Mouse (Mus musculus): ENCODE measurements around the gene Zdhhc13. TPM values are rescaled to one million over a fixed set of nuclear protein-coding genes. Genes with fewer than 3 reads are reported as not detected.

Gene Zdhhc13
- polyA plus RNA-seq, 1 experiment, result 11.2 TPM

- WGBS, result 100% methylated on average over 1 of the region's 1 CpGs
- no peak for TF ChIP-seq POLR2A (IDR thresholded peaks at IDR 0.05; ENCODE audit: borderline replicate concordance, extremely low read depth, low read depth, low read length)
- no peak for TF ChIP-seq CTCF (IDR thresholded peaks at IDR 0.05; ENCODE audit: insufficient read depth, low read length)
- H3K4me1 ChIP-seq (ENCODE audit: control insufficient read depth, insufficient read depth, low read length), result no peaks in the 10 kb centered on the region
- H3K4me3 ChIP-seq (replicated peaks; ENCODE audit: extremely low read depth, low read depth, low read length), result no peak overlapping the region
- no peak for DNase-seq
Measured at GRCm38 (mm10) chr7:48813594-48813993, 24.8 kb downstream of the Zdhhc13 start.

DNA sequence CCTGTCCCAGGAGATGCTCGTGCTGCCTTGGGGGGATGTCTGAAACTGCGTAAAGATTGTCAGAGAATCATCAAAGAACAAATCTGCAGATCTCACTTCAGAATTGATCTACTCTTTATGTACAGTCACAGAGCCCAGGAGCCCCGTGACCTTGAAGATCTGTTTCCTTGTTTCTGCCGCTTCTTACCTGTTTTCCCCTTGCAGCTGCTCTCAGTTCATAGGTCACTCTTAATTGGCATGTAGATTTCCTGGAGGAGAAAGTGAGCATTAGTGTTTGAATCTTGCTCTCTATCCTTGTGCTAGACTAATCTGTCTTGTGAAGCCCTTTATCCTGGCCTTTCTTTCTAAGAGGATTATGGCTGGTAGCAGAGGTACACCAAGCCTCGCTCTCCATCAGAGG, 32.9 kb downstream of the Zdhhc13 start:
- WGBS, result 96% methylated on average over 5 of the region's 5 CpGs
- H3K4me3 ChIP-seq (replicated peaks; ENCODE audit: extremely low read depth, low read depth, low read length), result no peak overlapping the region
- no peaks in the 10 kb centered on the region for H3K4me1 ChIP-seq (ENCODE audit: control insufficient read depth, insufficient read depth, low read length)
- TF ChIP-seq CTCF (IDR thresholded peaks at IDR 0.05; ENCODE audit: insufficient read depth, low read length) (no peak), POLR2A (IDR thresholded peaks at IDR 0.05; ENCODE audit: borderline replicate concordance, extremely low read depth, low read depth, low read length) (no peak)
- DNase-seq, result no peak

DNA sequence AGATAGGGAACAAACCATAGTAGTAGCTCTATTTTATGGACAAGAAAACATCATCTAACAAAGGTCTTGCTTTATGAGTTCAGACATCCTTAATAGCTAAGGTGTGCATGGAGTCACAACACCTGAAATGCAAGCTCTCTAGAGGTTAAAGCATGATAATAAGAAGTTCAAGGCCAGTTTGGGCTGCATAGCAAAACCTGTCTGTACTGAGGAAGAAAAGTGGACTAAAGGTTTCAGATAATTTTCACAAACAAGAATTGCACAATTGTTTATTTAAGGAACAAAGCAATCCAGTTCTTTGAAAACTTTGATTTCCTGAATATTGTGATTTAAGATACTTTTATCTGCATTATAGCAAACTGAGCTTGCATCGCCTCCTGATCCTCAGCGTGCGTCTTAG, 34.8 kb downstream of the Zdhhc13 start:
- 89% methylated on average over 3 of the region's 3 CpGs for WGBS
- no peak for TF ChIP-seq CTCF (IDR thresholded peaks at IDR 0.05; ENCODE audit: insufficient read depth, low read length)
- Histone ChIP-seq H3K4me3 (replicated peaks; ENCODE audit: extremely low read depth, low read depth, low read length) (no peak overlapping the region), H3K4me1 (ENCODE audit: control insufficient read depth, insufficient read depth, low read length) (no peaks in the 10 kb centered on the region)
- DNase-seq, result no peak

GRCm38 (mm10) chr7:48824671-48825070, 35.9 kb downstream of the Zdhhc13 start:
- Histone ChIP-seq H3K4me1 (ENCODE audit: control insufficient read depth, insufficient read depth, low read length) (no peaks in the 10 kb centered on the region), H3K4me3 (replicated peaks; ENCODE audit: extremely low read depth, low read depth, low read length) (no peak overlapping the region)
- WGBS, result 60% methylated on average over 1 of the region's 1 CpGs
- TF ChIP-seq POLR2A (IDR thresholded peaks at IDR 0.05; ENCODE audit: borderline replicate concordance, extremely low read depth, low read depth, low read length) (no peak), CTCF (IDR thresholded peaks at IDR 0.05; ENCODE audit: insufficient read depth, low read length) (no peak)
- no peak for DNase-seq

DNA sequence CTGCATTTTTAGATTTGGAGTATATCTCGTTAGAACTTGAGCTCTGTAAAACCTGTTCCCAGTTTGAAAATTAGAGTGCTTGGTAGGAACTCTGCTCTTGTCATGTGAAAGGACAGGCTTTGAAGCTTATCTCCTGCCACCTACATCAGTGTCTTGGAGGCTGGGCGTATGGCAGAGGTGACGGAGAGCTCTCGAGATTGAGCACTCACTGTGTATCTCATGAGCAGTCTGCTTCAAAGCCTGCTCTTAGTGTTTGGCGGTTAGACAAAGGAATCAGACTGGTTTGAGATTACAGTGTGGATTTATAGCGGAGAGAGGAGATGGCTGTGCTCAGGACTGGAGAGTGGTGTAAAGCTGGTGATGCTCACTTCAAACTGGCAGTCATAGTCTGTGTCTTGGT, 36.4 kb downstream of the Zdhhc13 start:
- WGBS, result 82% methylated on average over 6 of the region's 6 CpGs
- no peak overlapping the region for H3K4me3 ChIP-seq (replicated peaks; ENCODE audit: extremely low read depth, low read depth, low read length)
- DNase-seq, result no peak
- no peaks in the 10 kb centered on the region for H3K4me1 ChIP-seq (ENCODE audit: control insufficient read depth, insufficient read depth, low read length)
- TF ChIP-seq CTCF (IDR thresholded peaks at IDR 0.05; ENCODE audit: insufficient read depth, low read length) (no peak), POLR2A (IDR thresholded peaks at IDR 0.05; ENCODE audit: borderline replicate concordance, extremely low read depth, low read depth, low read length) (no peak)

- DNase-seq, result no peak
- Histone ChIP-seq H3K4me1 (ENCODE audit: control insufficient read depth, insufficient read depth, low read length) (no peaks in the 10 kb centered on the region), H3K4me3 (replicated peaks; ENCODE audit: extremely low read depth, low read depth, low read length) (no peak overlapping the region)
- WGBS, result 74% methylated on average over 5 of the region's 5 CpGs
- TF ChIP-seq POLR2A (IDR thresholded peaks at IDR 0.05; ENCODE audit: borderline replicate concordance, extremely low read depth, low read depth, low read length), result no peak
- no peak for TF ChIP-seq CTCF (IDR thresholded peaks at IDR 0.05; ENCODE audit: insufficient read depth, low read length)
Measured at GRCm38 (mm10) chr7:48829177-48829910, 40.5 kb downstream of the Zdhhc13 start.

GRCm38 (mm10) chr7:48830395-48830794, 41.6 kb downstream of the Zdhhc13 start:
- TF ChIP-seq POLR2A (IDR thresholded peaks at IDR 0.05; ENCODE audit: borderline replicate concordance, extremely low read depth, low read depth, low read length) (no peak), CTCF (IDR thresholded peaks at IDR 0.05; ENCODE audit: insufficient read depth, low read length) (no peak)
- DNase-seq, result no peak
- 28% methylated on average over 2 of the region's 2 CpGs for WGBS
- Histone ChIP-seq H3K4me1 (ENCODE audit: control insufficient read depth, insufficient read depth, low read length) (no peaks in the 10 kb centered on the region), H3K4me3 (replicated peaks; ENCODE audit: extremely low read depth, low read depth, low read length) (no peak overlapping the region)

- WGBS, result 63% methylated on average over 1 of the region's 1 CpGs
- TF ChIP-seq CTCF (IDR thresholded peaks at IDR 0.05; ENCODE audit: insufficient read depth, low read length), result no peak
- TF ChIP-seq POLR2A (IDR thresholded peaks at IDR 0.05; ENCODE audit: borderline replicate concordance, extremely low read depth, low read depth, low read length), result no peak
- Histone ChIP-seq H3K4me1 (ENCODE audit: control insufficient read depth, insufficient read depth, low read length) (no peaks in the 10 kb centered on the region), H3K4me3 (replicated peaks; ENCODE audit: extremely low read depth, low read depth, low read length) (no peak overlapping the region)
- no peak for DNase-seq
Measured at GRCm38 (mm10) chr7:48832735-48833134, 43.9 kb downstream of the Zdhhc13 start.

GRCm38 (mm10) chr7:48834371-48834970, 45.7 kb downstream of the Zdhhc13 start:
- TF ChIP-seq POLR2A (IDR thresholded peaks at IDR 0.05; ENCODE audit: borderline replicate concordance, extremely low read depth, low read depth, low read length) (no peak), CTCF (IDR thresholded peaks at IDR 0.05; ENCODE audit: insufficient read depth, low read length) (no peak)
- no peak for DNase-seq
- 56% methylated on average over 4 of the region's 4 CpGs for WGBS

GRCm38 (mm10) chr7:48834989-48835626, 46.3 kb downstream of the Zdhhc13 start:
- no peak for TF ChIP-seq POLR2A (IDR thresholded peaks at IDR 0.05; ENCODE audit: borderline replicate concordance, extremely low read depth, low read depth, low read length)
- no peak for TF ChIP-seq CTCF (IDR thresholded peaks at IDR 0.05; ENCODE audit: insufficient read depth, low read length)
- WGBS, result 91% methylated on average over 12 of the region's 12 CpGs
- no peak for DNase-seq
- Histone ChIP-seq H3K4me1 (ENCODE audit: control insufficient read depth, insufficient read depth, low read length) (no peaks in the 10 kb centered on the region), H3K4me3 (replicated peaks; ENCODE audit: extremely low read depth, low read depth, low read length) (no peak overlapping the region)

More at GRCm38 (mm10) chr7:48834371-48834970, 45.7 kb downstream of the Zdhhc13 start:
- no peak overlapping the region for H3K4me3 ChIP-seq (replicated peaks; ENCODE audit: extremely low read depth, low read depth, low read length)
- H3K4me1 ChIP-seq (ENCODE audit: control insufficient read depth, insufficient read depth, low read length), result no peaks in the 10 kb centered on the region
